Mouse (Mus musculus): ENCODE measurements around the gene Psd. TPM values are rescaled to one million over a fixed set of nuclear protein-coding genes. Genes with fewer than 3 reads are reported as not detected.

Psd gene
- polyA plus RNA-seq, 1 experiment from 2014 or later, result 3.3 TPM

- H3K4me2 ChIP-seq (ENCODE audit: low read depth, low read length), result no peak overlapping the region
- H3K4me1 ChIP-seq (ENCODE audit: control insufficient read depth, low read depth, low read length), result peaks cover 24% of the 10 kb centered on the region
- no peak overlapping the region for H3K4me3 ChIP-seq (ENCODE audit: low read depth, low read length)
- H3K9me3 ChIP-seq (replicated peaks; ENCODE audit: control insufficient read depth, low read length), result no peaks in the 10 kb centered on the region
- WGBS (ENCODE audit: insufficient replicate concordance), result 57% methylated on average over 11 of the region's 11 CpGs
- peaks cover 83% of the 10 kb centered on the region for H3K27me3 ChIP-seq (ENCODE audit: control insufficient read depth, insufficient read depth, low read depth, low read length)
- no peak for ATAC-seq (ENCODE audit: low read depth)
- no peak overlapping the region for H3K9ac ChIP-seq (ENCODE audit: low read depth, low read length)
- no peaks in the 10 kb centered on the region for H3K36me3 ChIP-seq (ENCODE audit: control insufficient read depth, insufficient read depth)
- H3K27ac ChIP-seq (ENCODE audit: low read length), result no peak overlapping the region
Measured at GRCm38 (mm10) chr19:46324366-46324765, 2.6 kb downstream of the Psd start.

DNA sequence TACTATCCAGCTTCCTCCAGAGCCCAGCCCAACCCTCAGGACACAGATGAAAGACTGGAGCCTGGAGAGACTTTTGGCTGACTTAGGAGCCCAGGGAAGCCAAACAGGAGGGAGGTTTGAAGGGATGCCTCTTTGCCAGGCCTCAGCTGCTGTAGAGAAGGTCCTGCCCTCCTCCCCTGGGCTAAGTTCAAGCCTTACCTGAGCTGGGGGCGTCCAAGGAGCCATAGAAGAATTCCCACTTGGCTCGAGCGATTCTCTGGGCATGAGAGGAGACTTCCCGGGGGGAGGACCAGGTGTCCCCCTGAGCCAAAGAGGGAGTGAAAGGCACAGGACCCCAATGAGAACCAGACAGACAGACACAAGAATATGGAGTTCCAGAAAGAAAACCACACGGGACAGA lies 3.2 kb downstream of the Psd start:
- Histone ChIP-seq H3K9ac (ENCODE audit: low read depth, low read length) (no peak overlapping the region), H3K4me1 (ENCODE audit: control insufficient read depth, low read depth, low read length) (peaks cover 20% of the 10 kb centered on the region), H3K27ac (ENCODE audit: low read length) (no peak overlapping the region), H3K36me3 (ENCODE audit: control insufficient read depth, insufficient read depth) (no peaks in the 10 kb centered on the region), H3K27me3 (ENCODE audit: control insufficient read depth, insufficient read depth, low read depth, low read length) (peaks cover 90% of the 10 kb centered on the region), H3K4me3 (ENCODE audit: low read depth, low read length) (no peak overlapping the region), H3K9me3 (replicated peaks; ENCODE audit: control insufficient read depth, low read length) (no peaks in the 10 kb centered on the region), H3K4me2 (ENCODE audit: low read depth, low read length) (no peak overlapping the region)
- ATAC-seq (ENCODE audit: low read depth), result no peak
- WGBS (ENCODE audit: insufficient replicate concordance), result 52% methylated on average over 5 of the region's 5 CpGs

GRCm38 (mm10) chr19:46322996-46323572 lies 3.9 kb downstream of the Psd start:
- H3K4me1 ChIP-seq (ENCODE audit: control insufficient read depth, low read depth, low read length), result peaks cover 18% of the 10 kb centered on the region

GRCm38 (mm10) chr19:46322144-46322995 lies 4.6 kb downstream of the Psd start:
- Histone ChIP-seq H3K4me2 (ENCODE audit: low read depth, low read length) (no peak overlapping the region), H3K9me3 (replicated peaks; ENCODE audit: control insufficient read depth, low read length) (no peaks in the 10 kb centered on the region), H3K4me3 (ENCODE audit: low read depth, low read length) (no peak overlapping the region), H3K4me1 (ENCODE audit: control insufficient read depth, low read depth, low read length) (peaks cover 19% of the 10 kb centered on the region), H3K9ac (ENCODE audit: low read depth, low read length) (no peak overlapping the region), H3K27me3 (ENCODE audit: control insufficient read depth, insufficient read depth, low read depth, low read length) (peaks cover 100% of the 10 kb centered on the region), H3K27ac (ENCODE audit: low read length) (no peak overlapping the region), H3K36me3 (ENCODE audit: control insufficient read depth, insufficient read depth) (no peaks in the 10 kb centered on the region)
- ATAC-seq (ENCODE audit: low read depth), result no peak
- 53% methylated on average over 11 of the region's 11 CpGs for WGBS (ENCODE audit: insufficient replicate concordance)

More at GRCm38 (mm10) chr19:46322996-46323572, 3.9 kb downstream of the Psd start:
- 65% methylated on average over 13 of the region's 13 CpGs for whole genome bisulfite sequencing (ENCODE audit: insufficient replicate concordance)
- H3K27me3 ChIP-seq (ENCODE audit: control insufficient read depth, insufficient read depth, low read depth, low read length), result peaks cover 96% of the 10 kb centered on the region
- H3K4me2 ChIP-seq (ENCODE audit: low read depth, low read length), result no peak overlapping the region
- H3K27ac ChIP-seq (ENCODE audit: low read length), result no peak overlapping the region
- no peaks in the 10 kb centered on the region for H3K9me3 ChIP-seq (replicated peaks; ENCODE audit: control insufficient read depth, low read length)
- no peak overlapping the region for H3K9ac ChIP-seq (ENCODE audit: low read depth, low read length)
- ATAC-seq (ENCODE audit: low read depth), result no peak
- no peak overlapping the region for H3K4me3 ChIP-seq (ENCODE audit: low read depth, low read length)
- H3K36me3 ChIP-seq (ENCODE audit: control insufficient read depth, insufficient read depth), result no peaks in the 10 kb centered on the region

- Histone ChIP-seq H3K4me1 (ENCODE audit: control insufficient read depth, low read depth, low read length) (peaks cover 19% of the 10 kb centered on the region), H3K9ac (ENCODE audit: low read depth, low read length) (no peak overlapping the region), H3K4me3 (ENCODE audit: low read depth, low read length) (no peak overlapping the region), H3K27me3 (ENCODE audit: control insufficient read depth, insufficient read depth, low read depth, low read length) (peaks cover 100% of the 10 kb centered on the region), H3K36me3 (ENCODE audit: control insufficient read depth, insufficient read depth) (no peaks in the 10 kb centered on the region), H3K4me2 (ENCODE audit: low read depth, low read length) (no peak overlapping the region), H3K27ac (ENCODE audit: low read length) (no peak overlapping the region), H3K9me3 (replicated peaks; ENCODE audit: control insufficient read depth, low read length) (no peaks in the 10 kb centered on the region)
- WGBS (ENCODE audit: insufficient replicate concordance), result 31% methylated on average over 6 of the region's 6 CpGs
- ATAC-seq (ENCODE audit: low read depth), result no peak
Measured at GRCm38 (mm10) chr19:46321101-46321943, 5.6 kb downstream of the Psd start.

DNA sequence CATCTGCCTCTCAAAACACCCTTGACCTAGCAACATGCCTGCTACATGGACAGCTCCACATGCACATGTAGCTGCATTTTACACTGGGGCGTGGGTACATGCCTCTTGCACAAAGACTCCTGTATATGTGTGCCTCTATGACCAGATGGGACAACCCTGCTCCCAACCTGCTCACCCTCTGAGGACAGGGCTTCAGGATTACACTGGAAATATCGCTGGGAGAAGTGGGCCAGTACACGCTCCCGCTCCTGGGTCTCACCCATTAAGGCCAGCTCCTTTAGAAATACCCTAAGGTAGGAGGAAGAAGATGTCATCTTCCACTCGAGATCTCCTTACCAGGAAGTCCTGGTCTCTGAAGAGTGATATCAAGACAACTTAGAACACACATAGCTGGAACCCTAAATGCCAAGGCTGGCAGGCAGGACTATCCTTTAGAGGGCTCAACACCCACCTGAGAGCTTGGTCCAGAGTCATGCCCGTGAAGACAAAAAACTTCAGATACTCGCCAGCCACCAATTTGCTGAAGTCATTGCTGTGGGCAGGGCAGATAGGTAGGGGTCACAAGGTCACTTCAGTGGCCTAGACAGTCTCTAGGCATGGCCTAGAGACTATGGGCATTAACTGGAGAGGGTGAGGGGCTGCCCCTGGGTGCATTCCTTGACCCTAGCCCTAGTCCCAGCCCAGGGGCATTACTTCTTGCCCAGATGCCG lies 6.7 kb downstream of the Psd start:
- no peak for ATAC-seq (ENCODE audit: low read depth)
- peaks cover 30% of the 10 kb centered on the region for H3K4me1 ChIP-seq (ENCODE audit: control insufficient read depth, low read depth, low read length)
- H3K9me3 ChIP-seq (replicated peaks; ENCODE audit: control insufficient read depth, low read length), result no peaks in the 10 kb centered on the region
- H3K36me3 ChIP-seq (ENCODE audit: control insufficient read depth, insufficient read depth), result no peaks in the 10 kb centered on the region
- H3K27me3 ChIP-seq (ENCODE audit: control insufficient read depth, insufficient read depth, low read depth, low read length), result peaks cover 96% of the 10 kb centered on the region
- H3K9ac ChIP-seq (ENCODE audit: low read depth, low read length), result no peak overlapping the region
- H3K4me3 ChIP-seq (ENCODE audit: low read depth, low read length), result no peak overlapping the region
- no peak overlapping the region for H3K4me2 ChIP-seq (ENCODE audit: low read depth, low read length)
- 56% methylated on average over 8 of the region's 8 CpGs for WGBS (ENCODE audit: insufficient replicate concordance)
- H3K27ac ChIP-seq (ENCODE audit: low read length), result no peak overlapping the region

GRCm38 (mm10) chr19:46318586-46319378 lies 8.2 kb downstream of the Psd start:
- H3K27ac ChIP-seq (ENCODE audit: low read length), result no peak overlapping the region
- H3K36me3 ChIP-seq (ENCODE audit: control insufficient read depth, insufficient read depth), result no peaks in the 10 kb centered on the region
- H3K4me1 ChIP-seq (ENCODE audit: control insufficient read depth, low read depth, low read length), result peaks cover 44% of the 10 kb centered on the region
- WGBS (ENCODE audit: insufficient replicate concordance), result 14% methylated on average over 16 of the region's 16 CpGs
- ATAC-seq (ENCODE audit: low read depth), result no peak
- H3K4me3 ChIP-seq (ENCODE audit: low read depth, low read length), result no peak overlapping the region
- peaks cover 91% of the 10 kb centered on the region for H3K27me3 ChIP-seq (ENCODE audit: control insufficient read depth, insufficient read depth, low read depth, low read length)
- no peak overlapping the region for H3K4me2 ChIP-seq (ENCODE audit: low read depth, low read length)
- H3K9ac ChIP-seq (ENCODE audit: low read depth, low read length), result no peak overlapping the region
- H3K9me3 ChIP-seq (replicated peaks; ENCODE audit: control insufficient read depth, low read length), result no peaks in the 10 kb centered on the region

DNA sequence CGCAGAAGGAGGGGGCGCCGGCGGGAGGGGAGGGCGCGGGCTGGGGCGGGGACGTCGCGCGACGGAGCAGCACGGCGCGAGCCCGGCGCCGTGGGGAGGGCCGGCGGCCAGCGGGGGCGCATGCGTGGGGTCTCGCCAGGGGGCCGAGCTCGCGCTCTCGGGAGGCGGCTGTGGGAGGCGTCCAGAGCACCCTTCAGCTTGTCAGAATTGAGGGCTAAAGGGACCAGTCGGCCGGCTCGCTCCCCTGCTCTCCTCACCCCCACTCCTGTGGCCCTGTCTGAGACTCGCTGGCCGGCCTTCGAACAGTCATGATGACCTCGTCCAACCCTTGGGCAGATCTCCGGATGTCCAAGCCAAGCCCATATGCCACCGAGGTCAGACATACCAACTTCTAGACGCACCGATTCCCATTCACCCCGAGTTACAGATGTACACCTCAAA lies 8.9 kb downstream of the Psd start:
- WGBS (ENCODE audit: insufficient replicate concordance), result 3% methylated on average over 37 of the region's 42 CpGs
- no peak for ATAC-seq (ENCODE audit: low read depth)
- H3K9ac ChIP-seq (ENCODE audit: low read depth, low read length), result no peak overlapping the region
- no peaks in the 10 kb centered on the region for H3K36me3 ChIP-seq (ENCODE audit: control insufficient read depth, insufficient read depth)
- H3K4me1 ChIP-seq (ENCODE audit: control insufficient read depth, low read depth, low read length), result peaks cover 52% of the 10 kb centered on the region
- no peak overlapping the region for H3K27ac ChIP-seq (ENCODE audit: low read length)
- H3K27me3 ChIP-seq (ENCODE audit: control insufficient read depth, insufficient read depth, low read depth, low read length), result peaks cover 83% of the 10 kb centered on the region
- peak overlapping the region; percentile 52 for H3K4me2 ChIP-seq (ENCODE audit: low read depth, low read length)
- H3K4me3 ChIP-seq (ENCODE audit: low read depth, low read length), result peak overlapping the region; percentile 45
- no peaks in the 10 kb centered on the region for H3K9me3 ChIP-seq (replicated peaks; ENCODE audit: control insufficient read depth, low read length)
